ENCODE assay signal across 28 mouse cellular contexts in the genomic region with DNA sequence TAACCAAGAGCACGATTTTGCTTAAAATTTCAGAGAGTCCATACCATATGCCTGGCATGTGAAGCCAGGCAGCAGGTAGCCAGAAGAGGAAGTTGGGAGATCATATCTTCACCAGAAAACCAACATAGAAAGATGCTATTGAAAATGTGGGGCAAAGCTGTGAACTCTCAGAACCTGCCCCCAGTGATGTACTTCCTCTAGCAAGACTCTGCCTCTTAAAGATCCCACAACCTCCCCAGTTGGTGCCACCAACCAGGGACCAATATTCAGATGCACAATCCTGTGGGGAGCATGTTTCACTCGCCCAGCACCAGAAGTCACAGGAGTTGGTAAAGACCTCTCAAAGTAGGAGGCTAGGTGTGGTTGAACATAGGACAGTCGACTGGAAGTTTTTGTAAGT. TPM values are rescaled to one million over a fixed set of nuclear protein-coding genes. Genes with fewer than 3 reads are reported as not detected.
DNase-seq lines count a peak whose midpoint lies in the region; ATAC-seq and TF ChIP-seq lines count a peak whose summit lies in the region.
"Had no signal": no experiment of that assay in that cellular context is flagged by ENCODE, and none has a peak within 500 bp of the region (broad histone marks: within the 10 kb centered on the region; RNA-seq: fewer than 3 reads in every experiment).

No protein-coding gene starts in this region.

- DNase-seq in thymus, adult 2 months, result peak; percentile 9
- DNase-seq in thymus, adult 18-20 months, result no peak
- peak; percentile 41 for DNase-seq in thymus, postnatal 14 days
- DNase-seq in thymus, postnatal 4 days, result peak; percentile 28
- no peak for DNase-seq in right cerebral cortex, postnatal 10 days (ENCODE audit: low spot score in 2 of 2)
- DNase-seq: adrenal gland, postnatal 10 days; adrenal gland, postnatal 36 days; B cell, adult 2 months; cerebellum, adult 18-20 months; cerebellum, adult 9-10 months; cerebellum, postnatal 14 days; forebrain, postnatal 0 days; gastrocnemius, adult 2 months; gastrocnemius, postnatal 14 days; heart, adult 18-20 months; heart, postnatal 10 days; heart, postnatal 36 days had no signal

- H3K27me3 ChIP-seq in thymus, adult 2 months (ENCODE audit: control insufficient read depth, insufficient read depth, low read length), result no peaks in the 10 kb centered on the region
- H3K27me3 ChIP-seq in kidney, embryonic 15.5 days, result peaks cover 5% of the 10 kb centered on the region; the same call in 1 of the 2 replicates
- H3K27me3 ChIP-seq: CH12.LX; embryonic facial prominence, embryonic 12.5 days; embryonic facial prominence, embryonic 15.5 days; heart, embryonic 12.5 days; heart, embryonic 15.5 days; Patski had no signal

- H3K27ac ChIP-seq in thymus, adult 2 months (ENCODE audit: control insufficient read depth, insufficient read depth, low read length), result peak overlapping the region; percentile 53; the same call in 1 of the 2 replicates
- H3K27ac ChIP-seq in kidney, embryonic 15.5 days, result no peak overlapping the region
- H3K27ac ChIP-seq: embryonic facial prominence, embryonic 12.5 days; embryonic facial prominence, embryonic 15.5 days; gastrocnemius, adult 2 months; heart, embryonic 15.5 days; hindbrain, embryonic 14.5 days; hindbrain, postnatal 0 days had no signal

- no peak for ATAC-seq in kidney, embryonic 15.5 days (replicated peaks; ENCODE audit: low FRiP score)
- ATAC-seq: forebrain, embryonic 14.5 days; forebrain, postnatal 0 days; hindbrain, postnatal 0 days; Patski had no signal

- no peak overlapping the region for H3K4me2 ChIP-seq in kidney, embryonic 15.5 days
- H3K4me2 ChIP-seq: embryonic facial prominence, embryonic 12.5 days; embryonic facial prominence, embryonic 15.5 days; heart, embryonic 12.5 days; heart, embryonic 15.5 days; hindbrain, embryonic 14.5 days had no signal

- H3K9me3 ChIP-seq in kidney, embryonic 15.5 days (replicated peaks), result no peaks in the 10 kb centered on the region
- H3K9me3 ChIP-seq: embryonic facial prominence, embryonic 12.5 days; embryonic facial prominence, embryonic 15.5 days; G1E; heart, embryonic 12.5 days; heart, embryonic 15.5 days had no signal

- H3K36me3 ChIP-seq in thymus, adult 2 months (ENCODE audit: control insufficient read depth, insufficient read depth, low read length), result no peaks in the 10 kb centered on the region
- no peaks in the 10 kb centered on the region for H3K36me3 ChIP-seq in kidney, embryonic 15.5 days
- H3K36me3 ChIP-seq: embryonic facial prominence, embryonic 12.5 days; embryonic facial prominence, embryonic 15.5 days; G1E; heart, embryonic 12.5 days; heart, embryonic 15.5 days had no signal

- H3K9ac ChIP-seq in kidney, embryonic 15.5 days, result no peak overlapping the region
- H3K9ac ChIP-seq: embryonic facial prominence, embryonic 12.5 days; embryonic facial prominence, embryonic 15.5 days; forebrain, postnatal 0 days; heart, embryonic 12.5 days; heart, embryonic 15.5 days; hindbrain, embryonic 14.5 days had no signal

- TF ChIP-seq CTCF in thymus, adult 2 months (IDR thresholded peaks at IDR 0.05; ENCODE audit: borderline replicate concordance, control insufficient read depth, extremely low read depth, insufficient read depth, low read length, poor library complexity), result no peak

- 35% methylated on average over 3 of the region's 3 CpGs for WGBS in thymus, adult 2 months
- 83% methylated on average over 3 of the region's 3 CpGs for WGBS in kidney, embryonic 15.5 days

- TF ChIP-seq POLR2A in thymus, adult 2 months (IDR thresholded peaks at IDR 0.05; ENCODE audit: control insufficient read depth, extremely low read depth, insufficient read depth, low read length, poor library complexity), result no peak

- H3K4me3 ChIP-seq in thymus, adult 2 months (ENCODE audit: control insufficient read depth, insufficient read depth, low read length), result no peak overlapping the region
- no peak overlapping the region for H3K4me3 ChIP-seq in kidney, embryonic 15.5 days (replicated peaks)
- H3K4me3 ChIP-seq: embryonic facial prominence, embryonic 12.5 days; embryonic facial prominence, embryonic 15.5 days; gastrocnemius, adult 2 months; heart, embryonic 12.5 days; heart, embryonic 15.5 days had no signal

- H3K4me1 ChIP-seq in thymus, adult 2 months (replicated peaks; ENCODE audit: control insufficient read depth, insufficient read depth, low read length), result peaks cover 7% of the 10 kb centered on the region
- H3K4me1 ChIP-seq in kidney, embryonic 15.5 days, result 0 out of 2 replicates have a peak, but pooled peaks cover 11% of the 10 kb centered on the region

RNA-seq across cellular contexts. Expression of gene Rad23b, which starts 52.0 kb away (rescaled TPM):
- 274 and 366 TPM in 2 replicates for polyA plus RNA-seq in thymus, adult 2 months (2012; rRNA removed)
- polyA plus RNA-seq in kidney, embryonic 15.5 days (2015; fragmentation: Nextera tagmentation; extraction: Ambion mirVana), result 83.3 and 92.1 TPM in 2 replicates

Comparison
In these comparisons a context has a peak if more than half of its experiments do, and no peak if none do; other contexts are left out.
1. DNase-seq: peak in thymus, adult 2 months (single experiment), thymus, postnatal 14 days (single experiment) and thymus, postnatal 4 days (single experiment); none in thymus, adult 18-20 months (0 of 2) and right cerebral cortex, postnatal 10 days (0 of 2).